Mouse (Mus musculus): ENCODE results near the gene Dnmt1. TPM values are rescaled to one million over a fixed set of nuclear protein-coding genes. Genes with fewer than 3 reads are reported as not detected.
"Not testable (repeated sequence)": the region's sequence is repeated elsewhere in the genome, so short reads cannot be mapped to it uniquely, and the experiment has no call there.

Gene Dnmt1
- total RNA-seq (2021), result 10 to 100 TPM; 13.0 to 13.6 TPM

GRCm38 (mm10) chr9:20959430-20959938, at the start of gene Dnmt1:
Dnmt1 (minus strand) TSS chr9:20959888.
- DNase-seq, result no peak
- intact Hi-C loops (cut with DNase I), result no loop called here

GRCm38 (mm10) chr9:21008007-21008406, 48.3 kb upstream of the Dnmt1 start:
- intact Hi-C loops (cut with DNase I), result loop anchor here (10.0 kb wide), 1 partner anchor 127 kb away; the partner anchor contains the start of gene Tyk2
- no peak for DNase-seq

GRCm38 (mm10) chr9:21007313-21007952, 47.7 kb upstream of the Dnmt1 start:
- intact Hi-C loops (cut with DNase I), result loop anchor here (10.0 kb wide), 1 partner anchor 127 kb away; the partner anchor contains the start of gene Tyk2
- no peak for DNase-seq

- peak; percentile 89 to 92 for DNase-seq
- intact Hi-C loops (cut with DNase I), result loop anchor here (1.0 to 10.0 kb wide), 3 partner anchors 26 to 132 kb away; partner anchors contain the start of genes Icam4 and Tyk2
Observed at GRCm38 (mm10) chr9:21002627-21003551, 43.2 kb upstream of the Dnmt1 start, which contains the start of gene Mrpl4. Mrpl4 (plus strand) TSS chr9:21002738.

- no peak for DNase-seq
- intact Hi-C loops (cut with DNase I), result loop anchor here (1.0 to 10.0 kb wide), 3 partner anchors 27 to 133 kb away; partner anchors contain the start of genes Icam4 and Tyk2
Observed at GRCm38 (mm10) chr9:21002270-21002626, 42.6 kb upstream of the Dnmt1 start.

GRCm38 (mm10) chr9:21001651-21002200, 42.0 kb upstream of the Dnmt1 start:
- intact Hi-C loops (cut with DNase I), result loop anchor here (1.0 to 10.0 kb wide), 5 partner anchors 28 to 133 kb away; partner anchors contain the start of genes Icam4 and Tyk2

GRCm38 (mm10) chr9:21000811-21001210, 41.1 kb upstream of the Dnmt1 start:
- intact Hi-C loops (cut with DNase I), result loop anchor here (2.0 to 10.0 kb wide), 3 partner anchors 48 to 134 kb away; partner anchors contain the start of gene Tyk2
- DNase-seq, result no peak

More at GRCm38 (mm10) chr9:21001651-21002200, 42.0 kb upstream of the Dnmt1 start:
- no peak for DNase-seq

GRCm38 (mm10) chr9:20998337-20998736, 38.6 kb upstream of the Dnmt1 start:
- intact Hi-C loops (cut with DNase I); DNase-seq: not testable (repeated sequence)

- no peak for DNase-seq
- intact Hi-C loops (cut with DNase I), result no loop called here
Observed at GRCm38 (mm10) chr9:20997065-20997464, 37.4 kb upstream of the Dnmt1 start.

GRCm38 (mm10) chr9:20995069-20995468, 35.4 kb upstream of the Dnmt1 start:
- intact Hi-C loops (cut with DNase I), result no loop called here
- no peak for DNase-seq

GRCm38 (mm10) chr9:20993165-20993898, 33.6 kb upstream of the Dnmt1 start:
- intact Hi-C loops (cut with DNase I), result no loop called here
- DNase-seq, result no peak

GRCm38 (mm10) chr9:20991587-20991986, 31.9 kb upstream of the Dnmt1 start:
- DNase-seq, result no peak
- intact Hi-C loops (cut with DNase I), result no loop called here

- intact Hi-C loops (cut with DNase I), result no loop called here
- DNase-seq, result no peak
Observed at GRCm38 (mm10) chr9:20990861-20991260, 31.2 kb upstream of the Dnmt1 start.

GRCm38 (mm10) chr9:20987953-20988352, 28.3 kb upstream of the Dnmt1 start:
- no peak for DNase-seq
- intact Hi-C loops (cut with DNase I), result no loop called here

- intact Hi-C loops (cut with DNase I), result no loop called here
Observed at GRCm38 (mm10) chr9:20986952-20987686, 27.4 kb upstream of the Dnmt1 start.

GRCm38 (mm10) chr9:20983169-20983568, 23.5 kb upstream of the Dnmt1 start:
- DNase-seq, result no peak
- intact Hi-C loops (cut with DNase I), result no loop called here

More at GRCm38 (mm10) chr9:20986952-20987686, 27.4 kb upstream of the Dnmt1 start:
- peak; percentile 45 to 49 for DNase-seq

- DNase-seq, result no peak
- intact Hi-C loops (cut with DNase I), result no loop called here
Observed at GRCm38 (mm10) chr9:20982171-20982570, 22.5 kb upstream of the Dnmt1 start.

- DNase-seq, result no peak
- intact Hi-C loops (cut with DNase I), result no loop called here
Observed at GRCm38 (mm10) chr9:20979769-20980168, 20.1 kb upstream of the Dnmt1 start.

GRCm38 (mm10) chr9:20979181-20979580, 19.5 kb upstream of the Dnmt1 start:
- intact Hi-C loops (cut with DNase I), result no loop called here
- DNase-seq, result no peak

All from heart, postnatal 36 days (tissue).